Mouse (Mus musculus) cerebellum, adult 2 months (tissue): ENCODE data around the gene Dner. TPM values are rescaled to one million over a fixed set of nuclear protein-coding genes. Genes with fewer than 3 reads are reported as not detected.
A peak's percentile ranks its signal among the peaks of the same experiment; 100 is the strongest.

Source experiments
- DNase-seq, 2 experiments: peaks; one replicate each; pipeline ENCODE4 v3.0.0; 2021
- H3K27ac ChIP-seq: fragments of 200-500 bp; 2 replicates; pipeline ENCODE4 v1.5.1; 2012; ENCODE audit warnings: low read length, control low read depth, inconsistent platforms; ENCODE audit not compliant: insufficient read depth
- H3K27me3 ChIP-seq: fragments of 200-500 bp; 2 replicates; pipeline ENCODE4 v1.6.1; 2012; ENCODE audit warnings: inconsistent platforms, mild to moderate bottlenecking, low read length, moderate library complexity; ENCODE audit not compliant: control insufficient read depth, insufficient read depth
- H3K4me1 ChIP-seq: fragments of 200-500 bp; 2 replicates; pipeline ENCODE4 v1.6.1; 2011; ENCODE audit warnings: low read length; ENCODE audit not compliant: control insufficient read depth, insufficient read depth
- H3K4me3 ChIP-seq: fragments of 200-500 bp; replicated peaks from 2 replicates; pipeline ENCODE3; 2011; ENCODE audit warnings: mild to moderate bottlenecking, low read depth, low read length, control low read depth; ENCODE audit not compliant: insufficient read depth
- CTCF ChIP-seq: fragments of 200-500 bp; IDR thresholded peaks from 2 replicates; pipeline ENCODE4 v1.5.1; 2011; ENCODE audit warnings: low read depth, mild to moderate bottlenecking, control low read depth, low read length, moderate library complexity, borderline replicate concordance; ENCODE audit not compliant: insufficient read depth
- POLR2A ChIP-seq: fragments of 200-500 bp; IDR thresholded peaks from 2 replicates; pipeline ENCODE4 v1.6.1; 2011; ENCODE audit warnings: low read length, control low read depth, borderline replicate concordance; ENCODE audit not compliant: insufficient read depth
- WGBS: fragments of 180-500 bp; shearing (Covaris S2); methylation state at CpG from one replicate; pipeline ENCODE4 v1.1.7; 2018; 5-methylcytosine and 5-hydroxymethylcytosine counted together
- polyA plus RNA-seq: library from polyadenylated mRNA; depleted of rRNA; stranded (reverse); fragments of >200 nt; gene quantifications from 2 replicates; pipeline ENCODE4 v1.2.3, GENCODE M21; 2012

Dner gene
- polyA plus RNA-seq, 1 experiment, result 277 TPM

DNA sequence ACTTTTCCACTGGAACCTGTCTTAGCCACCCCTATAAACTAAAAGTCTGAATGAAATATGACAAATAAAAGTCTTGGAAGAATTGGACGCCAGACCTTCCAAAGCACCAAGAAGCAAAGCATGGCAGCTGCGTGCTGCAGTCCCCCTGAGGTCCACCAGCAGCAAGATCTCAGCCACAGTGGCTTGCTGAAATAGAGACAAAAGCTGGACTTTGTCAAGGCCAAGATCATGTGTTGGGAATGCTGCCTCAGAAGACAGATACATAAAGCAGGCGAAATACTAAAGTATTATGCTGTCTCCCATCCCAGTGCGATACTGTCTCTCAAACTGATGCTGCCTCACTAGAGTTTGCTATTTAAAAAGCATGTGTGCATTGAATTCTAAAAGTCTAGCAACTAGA, 296.9 kb downstream of the Dner start:
- Histone ChIP-seq H3K27ac (no peak overlapping the region), H3K27me3 (no peaks in the 10 kb centered on the region), H3K4me3 (no peak overlapping the region), H3K4me1 (no peaks in the 10 kb centered on the region; the same call in 1 of the 2 replicates)
- 98% methylated on average over 4 of the region's 4 CpGs for WGBS
- DNase-seq, result no peak
- TF ChIP-seq CTCF, result no peak

DNA sequence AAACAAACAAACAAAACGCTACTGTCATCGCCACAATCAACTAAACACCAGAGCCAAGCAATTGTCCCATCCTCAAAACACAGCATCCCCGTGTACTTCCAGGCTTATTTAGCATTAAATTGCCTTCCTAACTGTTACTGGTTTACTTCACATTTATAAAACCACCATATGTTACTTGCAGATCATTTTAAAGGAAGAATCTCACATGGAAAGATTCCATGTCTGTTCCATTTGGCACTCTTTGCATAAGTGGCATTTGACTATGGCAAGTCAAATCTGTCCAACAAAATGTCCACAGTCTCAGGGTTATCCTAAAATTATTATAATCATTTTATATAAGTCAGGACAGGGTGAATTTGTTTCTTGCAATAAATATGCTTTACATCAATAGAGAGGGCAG, 299.2 kb downstream of the Dner start:
- H3K4me3 ChIP-seq, result no peak overlapping the region
- WGBS, result 76% methylated on average over 3 of the region's 3 CpGs
- H3K4me1 ChIP-seq, result no peaks in the 10 kb centered on the region; the same call in 1 of the 2 replicates
- H3K27me3 ChIP-seq, result no peaks in the 10 kb centered on the region
- DNase-seq, result no peak
- no peak overlapping the region for H3K27ac ChIP-seq
- no peak for TF ChIP-seq CTCF
- TF ChIP-seq POLR2A, result no peak

- 74% methylated on average over 8 of the region's 8 CpGs for WGBS
- Histone ChIP-seq H3K27ac (no peak overlapping the region), H3K4me3 (no peak overlapping the region), H3K4me1 (no peaks in the 10 kb centered on the region; the same call in 1 of the 2 replicates), H3K27me3 (no peaks in the 10 kb centered on the region)
- DNase-seq, result no peak
- TF ChIP-seq CTCF (no peak), POLR2A (no peak)
Observed at GRCm38 (mm10) chr1:84395928-84396327, 300.1 kb downstream of the Dner start.

DNA sequence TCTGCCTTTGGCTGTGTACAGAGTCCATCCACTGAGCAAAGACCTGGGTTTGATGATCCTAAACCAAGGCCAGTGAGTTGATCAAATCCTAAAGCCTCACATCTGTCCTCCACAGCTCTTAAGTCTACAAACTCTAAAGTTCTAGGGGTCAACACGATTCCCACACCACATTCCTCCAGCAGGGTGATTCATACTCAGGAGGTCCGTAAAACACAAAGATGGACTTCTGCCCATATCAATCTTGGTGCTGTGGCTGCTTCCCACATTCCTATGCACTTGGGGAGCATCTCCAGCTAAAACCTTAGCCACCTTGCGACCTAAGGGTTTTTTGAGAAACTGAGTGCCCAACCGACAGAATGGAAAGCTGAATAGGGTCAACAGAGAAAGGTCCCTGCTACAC, 305.1 kb downstream of the Dner start:
- WGBS, result 93% methylated on average over 4 of the region's 4 CpGs
- H3K27ac ChIP-seq, result no peak overlapping the region
- no peak for TF ChIP-seq CTCF
- no peak for TF ChIP-seq POLR2A
- no peak overlapping the region for H3K4me3 ChIP-seq
- no peak for DNase-seq
- no peaks in the 10 kb centered on the region for H3K27me3 ChIP-seq
- H3K4me1 ChIP-seq, result no peaks in the 10 kb centered on the region; the same call in 1 of the 2 replicates

GRCm38 (mm10) chr1:84387616-84388015, 308.4 kb downstream of the Dner start:
- Histone ChIP-seq H3K27ac (no peak overlapping the region), H3K27me3 (no peaks in the 10 kb centered on the region), H3K4me3 (no peak overlapping the region), H3K4me1 (no peaks in the 10 kb centered on the region; the same call in 1 of the 2 replicates)
- DNase-seq, result peak; percentile 36 to 65
- no peak for TF ChIP-seq POLR2A
- WGBS, result 18% methylated on average over 4 of the region's 4 CpGs

DNA sequence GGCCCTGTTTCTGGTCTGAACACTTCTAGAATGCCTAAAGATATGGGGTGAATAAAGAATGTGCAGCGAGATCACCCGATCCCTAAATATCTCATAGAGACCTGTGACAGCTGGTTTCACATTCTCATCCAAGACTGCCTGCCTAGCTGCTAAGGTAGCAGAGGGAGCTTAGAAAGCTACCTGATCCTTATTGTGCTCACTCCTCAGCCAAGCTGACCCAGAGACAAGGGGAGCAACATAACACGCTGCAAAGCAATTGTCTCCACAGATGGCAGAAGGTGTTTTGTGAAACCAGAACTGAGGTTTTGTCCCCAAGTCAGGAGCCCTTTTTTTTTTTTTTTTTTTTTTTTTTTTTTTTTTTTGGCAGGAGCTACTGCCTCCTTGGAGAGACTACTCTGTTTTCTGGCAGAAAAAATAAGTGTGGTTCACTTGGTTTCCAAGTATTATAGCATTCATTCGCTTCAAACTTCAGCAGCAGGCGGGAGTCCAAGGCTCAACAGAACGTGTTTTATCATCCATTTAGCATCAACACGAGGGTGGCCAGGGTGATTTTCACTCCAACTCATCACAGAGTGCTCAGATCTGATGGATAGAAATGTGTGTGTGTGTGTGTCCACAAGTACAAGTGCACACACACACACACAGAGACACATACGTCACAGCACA, 309.4 kb downstream of the Dner start:
- no peak for DNase-seq
- H3K4me1 ChIP-seq, result no peaks in the 10 kb centered on the region; the same call in 1 of the 2 replicates
- TF ChIP-seq POLR2A (no peak), CTCF (no peak)
- no peaks in the 10 kb centered on the region for H3K27me3 ChIP-seq
- 36% methylated on average over 8 of the region's 8 CpGs for WGBS
- no peak overlapping the region for H3K27ac ChIP-seq
- H3K4me3 ChIP-seq, result no peak overlapping the region

DNA sequence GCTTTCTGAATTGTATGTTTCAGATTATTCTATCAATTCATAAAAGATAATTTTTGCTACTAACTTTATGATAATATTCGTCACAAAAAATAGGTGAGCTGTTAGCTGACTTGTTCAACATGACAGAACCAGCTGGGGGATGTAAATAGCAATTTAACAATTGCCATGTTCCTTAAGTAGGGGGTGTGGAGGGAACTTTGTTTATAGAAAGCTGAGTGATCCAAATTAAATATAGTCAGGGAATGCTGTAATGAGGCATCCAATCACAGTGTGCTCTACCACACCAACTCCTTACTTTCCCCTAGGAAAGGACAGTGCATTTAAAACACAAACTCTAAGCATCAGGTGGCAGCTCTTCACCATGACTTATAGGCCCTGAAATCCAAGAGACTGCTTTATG, 313.3 kb downstream of the Dner start:
- Histone ChIP-seq H3K4me3 (no peak overlapping the region), H3K27me3 (no peaks in the 10 kb centered on the region), H3K27ac (no peak overlapping the region), H3K4me1 (peaks cover 4% of the 10 kb centered on the region)
- WGBS, result 93% methylated on average over 1 of the region's 1 CpGs
- no peak for DNase-seq
- TF ChIP-seq POLR2A, result no peak
- TF ChIP-seq CTCF, result no peak

- Histone ChIP-seq H3K27ac (no peak overlapping the region), H3K4me1 (peaks cover 4% of the 10 kb centered on the region), H3K27me3 (no peaks in the 10 kb centered on the region), H3K4me3 (no peak overlapping the region)
- 92% methylated on average over 5 of the region's 5 CpGs for WGBS
- no peak for DNase-seq
- TF ChIP-seq POLR2A, result no peak
- TF ChIP-seq CTCF, result no peak
Observed at GRCm38 (mm10) chr1:84382064-84382463, 314.0 kb downstream of the Dner start.
